Mouse (Mus musculus) induced T-regulatory cell, adult 2 months (primary cell): ENCODE measurements around the gene Nfia.

ENCODE experiments used
- DNase-seq: peaks from one replicate; pipeline ENCODE4 v3.0.0-alpha.2; 2012; ENCODE audit warnings: low read depth

Gene Nfia

DNA sequence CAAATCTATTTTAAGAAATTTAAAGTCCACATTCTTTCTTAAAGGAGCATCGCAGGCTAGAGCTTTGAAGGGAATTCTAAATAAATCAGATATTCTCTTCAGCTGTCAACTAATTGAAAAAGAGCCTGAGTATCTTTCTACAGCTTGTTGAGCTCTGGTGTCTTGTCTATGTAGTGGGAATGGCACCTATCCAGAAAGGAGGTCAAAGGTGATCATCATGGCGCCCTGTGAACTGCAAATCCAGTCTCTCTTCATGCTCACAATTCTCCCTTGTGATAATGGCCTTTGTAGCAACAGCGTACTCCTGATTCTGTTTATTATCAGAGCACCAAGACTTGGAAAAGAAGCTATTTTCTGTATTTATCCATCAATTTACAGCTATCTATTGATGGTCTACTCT lies 6.4 kb upstream of the Nfia start:
- no peak for DNase-seq

- no peak for DNase-seq
Measured at GRCm38 (mm10) chr4:97767025-97767424, 5.5 kb upstream of the Nfia start.

DNA sequence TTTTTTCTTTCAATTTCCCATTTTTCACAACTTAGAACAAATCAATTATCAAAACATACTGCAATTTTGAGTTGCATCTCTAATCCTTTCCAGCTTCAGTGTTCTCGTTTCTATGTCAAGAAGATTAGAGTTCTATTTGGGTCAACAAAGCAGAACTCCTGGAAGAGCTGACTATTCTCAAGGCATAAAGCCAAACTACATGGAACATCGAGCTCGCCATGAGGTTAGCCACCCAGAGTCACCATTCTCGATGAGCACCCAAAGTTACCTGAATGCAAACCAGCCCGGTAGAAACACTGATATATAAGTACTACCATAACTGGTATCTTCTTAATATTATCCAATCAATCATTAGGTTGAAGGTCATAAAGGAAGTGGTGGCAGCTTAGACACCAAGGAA lies 5.0 kb upstream of the Nfia start:
- no peak for DNase-seq

DNA sequence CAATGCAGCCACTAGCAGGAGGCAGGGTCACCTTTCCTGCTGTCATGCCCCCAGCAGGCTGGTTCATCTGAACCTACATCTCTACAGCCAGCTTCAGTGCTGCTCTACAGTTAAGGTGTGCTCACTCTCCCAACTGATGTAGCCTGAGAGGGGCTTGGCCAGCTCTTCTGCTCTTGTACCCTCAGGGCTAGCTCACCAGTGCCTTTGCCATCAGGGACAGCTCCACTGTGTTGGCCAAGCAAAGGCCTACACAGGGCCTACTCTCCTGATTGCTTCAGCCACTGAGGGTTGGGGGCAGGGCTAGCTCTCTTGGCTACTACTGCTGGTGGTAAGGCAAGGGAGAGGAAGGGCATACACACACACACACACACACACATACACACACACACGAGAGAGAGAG lies 2.7 kb upstream of the Nfia start:
- DNase-seq, result no peak

- DNase-seq, result no peak
Measured at GRCm38 (mm10) chr4:97771426-97771825, 1.1 kb upstream of the Nfia start.

DNA sequence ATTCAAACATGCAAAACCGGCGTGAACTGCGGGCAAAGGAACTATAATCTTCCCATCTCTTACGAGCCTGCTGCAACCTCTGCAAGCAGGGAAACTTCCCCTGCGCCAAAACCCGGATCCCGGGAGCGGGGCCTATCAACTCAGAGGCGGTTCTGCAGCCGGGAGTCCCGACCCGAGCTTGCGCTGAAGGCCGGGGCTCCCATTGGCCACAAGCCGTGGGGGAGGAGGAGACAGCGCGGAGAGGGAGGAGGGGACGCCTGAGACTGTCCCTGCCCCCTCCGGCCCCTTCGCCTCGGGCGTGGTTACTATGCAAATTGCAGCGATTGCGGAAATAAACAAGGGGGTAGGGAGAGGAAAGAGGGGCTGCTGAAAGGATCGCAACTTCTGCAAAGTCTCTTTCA lies 450 bp upstream of the Nfia start:
- DNase-seq, result peak; percentile 98

DNA sequence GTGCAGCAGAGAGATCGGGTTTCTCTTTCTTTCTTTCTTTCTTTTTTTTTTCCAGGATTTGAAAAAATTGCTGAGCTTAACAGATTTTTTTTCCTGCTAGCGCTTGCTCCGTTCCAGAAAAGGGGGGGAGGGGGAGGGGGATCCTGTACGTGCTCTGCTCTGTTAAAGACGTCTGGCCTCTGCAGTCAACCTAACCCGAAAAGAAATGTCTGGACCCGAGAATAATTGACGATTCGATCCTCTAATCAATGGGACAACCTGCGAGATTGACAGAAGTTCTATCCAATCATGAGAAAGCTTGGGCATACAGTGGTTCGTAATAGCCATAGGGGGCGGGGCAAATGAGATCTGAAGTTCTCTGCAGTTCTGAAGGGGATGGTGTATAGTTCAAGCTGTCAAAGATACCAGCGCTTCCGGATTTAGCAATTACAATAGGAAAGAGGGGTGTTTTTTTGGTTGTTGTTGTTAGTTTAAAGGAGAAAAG lies 618 bp downstream of the Nfia start:
- peak; percentile 100 for DNase-seq

- DNase-seq, result no peak
Measured at GRCm38 (mm10) chr4:97773791-97774190, 1.3 kb downstream of the Nfia start.

DNA sequence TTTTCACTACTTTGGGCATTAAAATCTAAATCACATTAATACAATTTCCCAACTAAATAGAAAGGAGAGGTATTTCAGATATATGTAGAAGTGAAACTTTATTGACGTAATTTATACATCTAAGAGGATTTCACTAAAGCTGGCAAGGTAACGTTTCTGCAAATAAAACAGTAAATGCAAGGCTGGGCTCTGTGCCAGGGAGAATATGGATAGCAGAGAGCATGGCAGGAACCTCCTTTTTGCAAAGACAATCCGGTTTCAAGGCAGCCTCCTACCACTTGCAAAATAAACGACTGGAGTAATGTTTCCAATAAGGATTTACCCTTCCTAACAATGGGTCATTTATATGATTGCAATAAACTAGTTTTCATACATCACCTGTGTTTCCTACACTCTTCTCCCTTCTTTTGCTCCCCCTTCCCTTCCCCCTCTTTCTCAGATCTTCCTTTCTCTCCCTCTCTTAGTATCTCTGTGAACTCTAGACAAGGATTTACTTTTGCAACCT lies 2.0 kb downstream of the Nfia start:
- no peak for DNase-seq

DNA sequence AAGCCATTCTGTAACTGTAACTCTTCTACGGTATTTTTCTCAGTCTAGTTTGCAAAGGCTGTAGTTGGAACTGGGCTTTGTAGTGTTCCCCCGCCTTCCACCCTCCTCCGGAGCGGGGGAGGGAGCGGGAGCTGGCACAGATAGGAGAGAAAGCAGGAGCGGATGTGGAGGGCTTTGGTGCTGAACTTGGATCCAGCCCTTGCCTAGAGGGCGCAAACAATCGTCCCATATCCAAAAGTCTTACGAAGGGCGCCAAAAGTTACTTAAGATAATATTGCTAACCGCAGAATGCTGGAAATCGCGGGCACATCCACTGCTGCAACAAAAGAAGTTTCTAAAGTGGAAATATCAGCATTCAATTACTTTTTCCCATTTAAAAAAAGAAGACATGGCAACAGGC lies 2.5 kb downstream of the Nfia start:
- DNase-seq, result peak; percentile 43

GRCm38 (mm10) chr4:97775494-97776265 lies 3.1 kb downstream of the Nfia start:
- peak; percentile 28 for DNase-seq

- peak; percentile 44 for DNase-seq
Measured at GRCm38 (mm10) chr4:97776388-97777080, 4.0 kb downstream of the Nfia start.

DNA sequence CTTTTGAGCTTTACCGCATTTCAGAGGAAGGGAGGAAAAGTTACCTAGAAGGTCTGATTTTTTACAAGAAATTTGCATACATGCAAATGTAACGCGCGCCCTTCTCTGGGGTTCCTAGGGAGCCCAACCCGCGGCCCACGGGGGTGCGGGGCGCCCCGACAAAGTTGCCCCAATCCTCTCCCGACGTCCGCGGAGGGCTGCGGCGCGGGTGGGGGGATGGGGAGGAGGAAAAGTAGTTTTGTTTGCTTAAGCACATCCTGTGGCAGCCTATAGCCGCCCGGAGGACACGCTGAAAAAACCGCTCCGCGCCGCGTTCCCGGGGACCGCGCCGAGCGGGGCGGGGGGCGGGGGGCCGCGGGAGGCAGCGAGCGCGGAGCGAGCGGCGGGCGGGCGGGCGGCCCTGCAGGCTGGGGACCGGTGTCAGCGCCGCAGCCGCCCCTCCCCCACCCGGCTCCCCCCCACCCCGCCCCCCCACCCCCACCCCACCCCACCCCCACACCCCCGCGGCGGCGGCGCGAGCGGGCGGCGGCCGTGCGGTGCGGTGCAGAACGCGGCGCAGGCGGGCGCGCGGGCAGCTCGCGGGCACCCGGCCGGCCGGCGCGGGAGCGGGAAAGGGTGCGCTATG lies 4.7 kb downstream of the Nfia start:
- peak; percentile 59 for DNase-seq

GRCm38 (mm10) chr4:97777706-97778176 lies 5.2 kb downstream of the Nfia start, which contains the start of gene E130114P18Rik:
E130114P18Rik (minus strand) TSS chr4:97778078.
- peak; percentile 59 for DNase-seq

GRCm38 (mm10) chr4:97778211-97779002 lies 5.9 kb downstream of the Nfia start:
- peak; percentile 36 for DNase-seq

- DNase-seq, result peak; percentile 12
Measured at GRCm38 (mm10) chr4:97779003-97779930, 6.7 kb downstream of the Nfia start.

DNA sequence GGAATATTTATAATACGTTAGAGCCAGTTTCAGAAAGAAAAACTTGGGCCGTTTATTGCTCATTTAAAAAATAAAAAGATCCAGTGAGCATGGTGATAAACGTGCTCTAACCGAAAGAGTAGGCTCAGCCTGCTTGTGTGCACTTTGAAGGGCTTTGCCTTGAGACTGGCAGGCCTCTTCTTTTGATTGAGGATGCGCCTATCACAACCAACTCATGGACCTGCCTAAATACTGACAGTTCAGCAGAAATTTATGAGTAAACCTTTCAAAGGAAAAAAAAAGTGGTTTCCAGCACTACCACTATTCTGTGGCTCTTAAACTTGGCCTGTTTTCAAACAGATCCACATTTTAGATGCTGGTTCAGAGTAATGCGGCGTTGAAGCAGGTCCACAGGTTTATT lies 7.5 kb downstream of the Nfia start:
- DNase-seq, result peak; percentile 7

GRCm38 (mm10) chr4:97780666-97781435 lies 8.3 kb downstream of the Nfia start:
- no peak for DNase-seq

GRCm38 (mm10) chr4:97782069-97782468 lies 9.5 kb downstream of the Nfia start:
- no peak for DNase-seq

- DNase-seq, result no peak
Measured at GRCm38 (mm10) chr4:97782497-97782896, 10.0 kb downstream of the Nfia start.
